Mouse (Mus musculus): ENCODE data around the gene Olfr305. TPM values are rescaled to one million over a fixed set of nuclear protein-coding genes. Genes with fewer than 3 reads are reported as not detected.

Olfr305 gene
- polyA plus RNA-seq, 1 experiment from 2014 or later, result not detected

Other genes with a start within 250 kb of the Olfr305 start
- not detected in 2 replicates for gene Vmn2r75, start 195.2 kb downstream of the Olfr305 start, polyA plus RNA-seq (2016; fragmentation: Nextera tagmentation; extraction: Ambion mirVana)
- not detected in 2 replicates for gene Vmn2r76, start 120.6 kb downstream of the Olfr305 start, polyA plus RNA-seq (2016; fragmentation: Nextera tagmentation; extraction: Ambion mirVana)
- gene Olfr310, start 89.8 kb downstream of the Olfr305 start, polyA plus RNA-seq (2016; fragmentation: Nextera tagmentation; extraction: Ambion mirVana), result not detected in 2 replicates
- gene Olfr309, start 53.2 kb downstream of the Olfr305 start, polyA plus RNA-seq (2016; fragmentation: Nextera tagmentation; extraction: Ambion mirVana), result not detected in 2 replicates
- not detected in 2 replicates for gene Olfr308, start 41.3 kb downstream of the Olfr305 start, polyA plus RNA-seq (2016; fragmentation: Nextera tagmentation; extraction: Ambion mirVana)
- not detected in 2 replicates for gene Olfr307, start 29.3 kb downstream of the Olfr305 start, polyA plus RNA-seq (2016; fragmentation: Nextera tagmentation; extraction: Ambion mirVana)
- gene Olfr304, start 19.7 kb upstream of the Olfr305 start, polyA plus RNA-seq (2016; fragmentation: Nextera tagmentation; extraction: Ambion mirVana), result not detected in 2 replicates
- not detected in 2 replicates for gene Olfr303, start 30.9 kb upstream of the Olfr305 start, polyA plus RNA-seq (2016; fragmentation: Nextera tagmentation; extraction: Ambion mirVana)
- not detected in 2 replicates for gene Olfr301, start 36.9 kb upstream of the Olfr305 start, polyA plus RNA-seq (2016; fragmentation: Nextera tagmentation; extraction: Ambion mirVana)
- gene Olfr299, start 93.0 kb upstream of the Olfr305 start, polyA plus RNA-seq (2016; fragmentation: Nextera tagmentation; extraction: Ambion mirVana), result not detected in 2 replicates
- not detected in 2 replicates for gene Olfr298, start 125.6 kb upstream of the Olfr305 start, polyA plus RNA-seq (2016; fragmentation: Nextera tagmentation; extraction: Ambion mirVana)
- gene Olfr297, start 153.0 kb upstream of the Olfr305 start, polyA plus RNA-seq (2016; fragmentation: Nextera tagmentation; extraction: Ambion mirVana), result not detected in 2 replicates
- gene Olfr295, start 216.9 kb upstream of the Olfr305 start, polyA plus RNA-seq (2016; fragmentation: Nextera tagmentation; extraction: Ambion mirVana), result not detected in 2 replicates
- gene Olfr294, start 249.7 kb upstream of the Olfr305 start, polyA plus RNA-seq (2016; fragmentation: Nextera tagmentation; extraction: Ambion mirVana), result not detected in 2 replicates